Mouse (Mus musculus) urinary bladder, adult 2 months (tissue): ENCODE measurements around the gene Tmem177. TPM values are rescaled to one million over a fixed set of nuclear protein-coding genes. Genes with fewer than 3 reads are reported as not detected.
A peak's percentile ranks its signal among the peaks of the same experiment; 100 is the strongest.

Source experiments
- DNase-seq: peaks from one replicate; pipeline ENCODE4 v3.0.0; 2022; ENCODE audit warnings: low spot score
- polyA plus RNA-seq: library from polyadenylated mRNA; depleted of rRNA; stranded (reverse); fragments of >200 nt; gene quantifications from 2 replicates; pipeline ENCODE4 v1.2.3, GENCODE M21; 2012; rRNA removed

Gene Tmem177
- 4.3 and 4.5 TPM in 2 replicates for polyA plus RNA-seq

- DNase-seq = peak; percentile 91
These were observed at the start of gene Tmem177 for GRCm38 (mm10) chr1:119912953-119913814. TSS of gene Tmem177 (minus strand) at chr1:119913208.

GRCm38 (mm10) chr1:119959920-119960319 is 46.9 kb upstream of the Tmem177 start:
- no peak for DNase-seq

DNA sequence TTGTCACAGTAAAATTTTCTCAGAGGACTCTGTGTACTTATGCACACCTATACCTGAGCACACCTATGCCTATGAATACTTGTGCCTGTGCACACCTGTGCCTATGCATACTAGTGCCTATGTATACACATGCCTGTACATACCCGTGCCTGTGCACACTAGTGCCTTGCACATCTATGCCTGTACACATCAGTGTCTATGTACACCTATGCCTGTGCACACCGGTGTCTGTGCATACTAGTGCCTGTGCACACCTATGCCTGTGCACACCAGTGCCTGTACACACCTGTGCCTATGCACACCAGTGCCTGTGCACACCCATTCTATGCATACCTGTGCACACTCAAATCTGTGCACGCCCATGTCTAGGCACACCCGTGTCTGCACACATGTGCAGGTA is 46.5 kb upstream of the Tmem177 start:
- DNase-seq = no peak

DNA sequence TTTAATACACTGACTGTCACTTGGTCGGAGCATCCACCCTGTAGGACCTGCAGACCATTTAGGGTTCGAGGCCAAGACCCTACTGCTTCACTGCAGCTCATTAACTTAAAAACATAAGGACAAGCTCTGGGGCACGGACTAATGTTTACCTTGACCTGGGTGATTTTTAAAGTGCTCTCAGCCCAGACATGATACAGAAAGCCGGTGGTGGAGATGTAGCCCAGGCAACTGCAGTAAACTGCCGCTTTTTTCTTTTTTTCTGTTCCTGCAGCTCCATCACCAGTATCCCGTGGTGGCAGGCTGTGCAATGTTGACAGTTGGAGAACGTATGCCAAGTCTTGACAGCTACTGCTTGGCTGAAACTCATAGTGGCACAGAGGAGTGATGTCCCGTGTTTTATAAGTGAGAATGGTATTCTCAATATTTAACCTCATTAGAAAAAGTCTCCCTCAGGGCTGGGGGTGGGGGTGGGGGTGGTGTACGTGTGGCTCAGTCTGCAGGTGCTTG is 44.8 kb upstream of the Tmem177 start:
- DNase-seq = no peak

DNA sequence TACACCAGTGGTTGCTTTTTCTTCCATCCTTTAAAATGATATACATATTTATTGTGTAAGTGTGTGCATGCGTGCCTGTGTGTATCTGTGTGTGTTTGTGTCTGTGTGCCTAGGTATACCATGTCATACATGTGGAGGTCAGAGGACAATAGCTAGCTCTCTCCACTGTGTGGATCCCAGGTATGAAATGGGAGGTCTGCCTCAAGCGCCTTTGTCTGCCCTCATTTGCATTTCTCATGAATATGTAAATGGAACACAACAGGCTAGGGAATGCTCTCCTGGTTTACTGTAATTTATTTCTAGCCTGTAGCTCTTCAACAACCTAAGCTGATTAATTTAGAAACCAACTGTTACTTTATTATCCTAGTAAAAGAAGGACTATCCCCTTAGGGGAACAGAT is 41.7 kb upstream of the Tmem177 start:
- no peak for DNase-seq

DNA sequence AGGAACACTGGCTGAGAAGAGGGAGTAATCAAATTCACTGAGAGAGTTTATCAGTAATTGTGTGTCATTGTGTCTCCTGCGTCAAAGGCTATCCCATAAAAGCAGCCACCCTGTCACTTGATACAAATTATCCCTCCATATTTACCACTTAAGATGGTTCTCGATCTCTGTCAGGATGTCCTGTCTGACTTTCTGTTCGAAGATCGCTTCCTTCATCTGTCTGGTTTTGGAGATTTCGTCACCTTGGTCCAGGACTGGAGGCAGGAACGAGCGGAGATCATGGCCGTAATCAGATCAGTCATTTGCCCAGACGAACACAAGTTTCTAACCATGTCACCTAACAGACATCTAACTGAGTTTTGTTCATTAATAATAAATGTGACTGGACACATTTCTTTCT is 40.4 kb upstream of the Tmem177 start:
- DNase-seq = no peak

DNA sequence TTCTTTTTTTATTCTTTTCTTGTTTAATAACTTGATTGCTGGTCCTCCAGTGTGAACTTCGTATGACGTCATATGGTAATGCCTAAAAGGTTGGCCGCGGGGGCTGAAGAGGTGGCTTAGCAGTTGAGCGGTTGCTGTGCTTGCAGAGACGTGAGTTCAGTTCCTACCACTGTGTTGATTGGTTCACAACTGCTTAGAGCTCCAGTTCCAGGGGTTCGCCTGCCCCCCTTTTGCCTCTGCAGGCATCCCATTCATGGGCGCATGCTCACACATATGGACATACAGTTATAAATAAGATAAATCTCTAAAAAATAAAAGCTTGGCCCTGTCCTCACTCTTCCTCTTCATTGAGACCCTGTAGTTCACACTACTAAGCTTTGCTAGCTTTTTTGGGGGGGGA is 37.1 kb upstream of the Tmem177 start:
- no peak for DNase-seq

GRCm38 (mm10) chr1:119936861-119937260 is 23.9 kb upstream of the Tmem177 start:
- no peak for DNase-seq

DNA sequence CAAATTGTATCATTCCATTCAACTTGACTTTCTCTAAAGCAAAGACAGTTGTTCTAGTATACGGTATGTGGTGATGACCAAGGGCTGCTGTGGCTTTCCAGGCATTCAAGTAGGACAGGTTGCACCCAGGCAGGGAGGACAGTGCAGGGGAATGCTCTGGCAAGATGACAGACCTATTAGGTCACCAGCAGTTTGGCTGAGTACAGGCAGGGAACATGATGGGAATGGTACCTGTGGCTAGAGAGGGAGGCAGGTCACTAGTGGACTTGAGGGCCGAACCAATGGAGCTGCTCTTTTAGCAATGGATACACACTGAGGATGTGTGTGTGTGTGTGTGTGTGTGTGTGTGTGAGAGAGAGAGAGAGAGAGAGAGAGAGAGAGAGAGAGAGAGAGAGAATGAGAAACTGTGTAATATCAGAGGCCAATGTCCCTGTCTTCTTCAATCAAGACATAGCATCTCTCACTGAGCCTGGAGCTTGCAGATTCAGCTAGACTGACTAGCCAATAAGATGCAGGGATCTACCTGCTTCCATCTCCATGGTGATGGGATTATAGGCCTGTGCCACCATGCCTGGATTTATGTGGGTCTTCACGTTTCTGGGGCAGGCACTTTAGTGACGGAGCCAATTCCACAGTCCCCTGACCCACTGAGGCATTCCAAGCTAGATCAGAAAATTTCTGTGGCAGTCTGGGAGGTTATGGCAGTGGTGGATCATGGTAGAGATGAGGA is 18.6 kb upstream of the Tmem177 start:
- no peak for DNase-seq

DNA sequence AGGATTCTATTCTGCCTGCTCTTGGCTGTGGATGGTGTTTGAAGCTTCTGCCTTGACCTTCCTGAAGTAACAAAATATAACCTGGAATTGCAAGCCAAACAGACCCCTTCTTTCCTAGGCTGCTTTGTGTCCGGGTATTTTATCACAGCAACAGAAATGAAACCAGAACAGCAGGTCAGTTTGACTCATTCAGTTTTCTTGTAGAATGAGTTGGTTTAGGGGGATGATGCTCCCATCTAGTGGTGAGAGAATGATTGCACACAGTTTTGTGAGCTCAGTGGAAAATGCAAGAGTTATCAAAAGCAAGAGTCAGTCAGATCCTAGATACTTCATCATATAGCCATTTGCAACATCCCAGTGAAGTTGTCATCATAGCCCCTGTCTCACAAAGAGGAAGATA is 16.7 kb upstream of the Tmem177 start:
- DNase-seq = no peak

DNA sequence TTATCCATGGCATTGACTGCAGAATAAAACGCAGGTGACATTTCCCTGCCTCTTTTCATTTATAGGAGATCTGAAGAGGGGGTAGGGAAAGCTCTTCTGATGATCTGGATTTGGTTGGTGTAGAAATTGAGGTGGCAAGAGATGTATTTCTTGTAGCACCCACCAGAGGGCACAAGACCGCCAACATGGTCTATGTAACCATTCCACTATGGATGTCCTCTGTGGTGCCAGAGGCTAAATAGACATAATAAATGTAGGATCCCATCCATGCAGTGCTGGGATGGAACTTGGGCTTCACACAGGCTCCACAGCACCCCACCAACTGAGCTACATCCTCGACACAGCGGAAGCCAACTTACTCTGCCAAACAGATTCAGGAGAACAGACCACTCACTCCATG is 6.3 kb upstream of the Tmem177 start:
- no peak for DNase-seq

DNA sequence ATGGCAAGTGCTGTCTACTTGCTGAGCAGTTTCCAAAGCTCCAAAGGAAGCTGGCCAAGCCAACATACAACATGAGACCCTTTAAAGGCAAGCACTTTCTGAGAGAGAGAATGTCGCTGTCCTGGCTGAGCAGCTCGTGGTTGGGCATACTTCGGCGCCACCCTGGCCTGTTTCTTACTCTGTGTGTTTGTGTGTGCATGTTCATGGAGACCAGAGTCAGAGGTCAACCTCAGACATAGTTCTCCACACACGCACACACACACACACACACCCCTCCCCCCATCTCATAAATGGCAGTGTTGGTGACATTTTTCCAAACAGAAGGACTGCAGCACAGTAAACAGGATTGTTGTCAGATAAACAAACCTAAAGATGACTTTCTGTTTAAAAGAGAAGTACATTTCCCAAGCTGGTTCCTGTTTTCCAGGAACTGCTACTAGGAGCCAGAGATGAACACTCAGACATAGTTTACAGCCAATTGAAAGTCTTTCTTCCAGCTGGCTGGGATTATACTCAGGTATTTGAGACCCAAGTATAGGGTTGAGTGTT is 3.9 kb upstream of the Tmem177 start:
- DNase-seq = no peak

DNA sequence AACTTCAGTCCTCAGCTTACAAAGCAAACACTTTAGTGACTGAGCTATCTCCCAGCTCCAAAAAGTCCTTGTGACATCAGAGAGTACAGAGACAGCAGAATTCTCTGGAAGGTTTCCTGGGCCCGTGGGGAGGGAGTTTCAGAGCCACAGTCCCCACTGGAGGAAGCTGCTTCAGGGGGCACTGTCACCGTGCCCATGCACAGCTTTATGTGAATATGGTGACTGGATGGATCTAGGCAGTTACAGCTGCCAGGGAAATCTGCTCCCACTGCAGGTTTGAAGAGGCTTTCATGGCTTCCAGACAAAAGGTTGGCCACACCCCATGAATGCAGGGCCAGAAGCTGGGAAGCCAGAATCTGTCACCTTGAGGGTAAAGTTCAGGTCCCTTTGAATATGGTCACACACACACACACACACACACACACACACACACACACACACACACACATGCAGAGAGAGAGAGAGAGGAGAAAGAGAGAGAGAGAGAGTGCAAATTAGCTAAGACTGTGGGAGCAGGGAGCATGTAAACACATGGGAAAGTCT is 5.7 kb downstream of the Tmem177 start:
- no peak for DNase-seq

GRCm38 (mm10) chr1:119903231-119903620 is 9.8 kb downstream of the Tmem177 start:
- no peak for DNase-seq

DNA sequence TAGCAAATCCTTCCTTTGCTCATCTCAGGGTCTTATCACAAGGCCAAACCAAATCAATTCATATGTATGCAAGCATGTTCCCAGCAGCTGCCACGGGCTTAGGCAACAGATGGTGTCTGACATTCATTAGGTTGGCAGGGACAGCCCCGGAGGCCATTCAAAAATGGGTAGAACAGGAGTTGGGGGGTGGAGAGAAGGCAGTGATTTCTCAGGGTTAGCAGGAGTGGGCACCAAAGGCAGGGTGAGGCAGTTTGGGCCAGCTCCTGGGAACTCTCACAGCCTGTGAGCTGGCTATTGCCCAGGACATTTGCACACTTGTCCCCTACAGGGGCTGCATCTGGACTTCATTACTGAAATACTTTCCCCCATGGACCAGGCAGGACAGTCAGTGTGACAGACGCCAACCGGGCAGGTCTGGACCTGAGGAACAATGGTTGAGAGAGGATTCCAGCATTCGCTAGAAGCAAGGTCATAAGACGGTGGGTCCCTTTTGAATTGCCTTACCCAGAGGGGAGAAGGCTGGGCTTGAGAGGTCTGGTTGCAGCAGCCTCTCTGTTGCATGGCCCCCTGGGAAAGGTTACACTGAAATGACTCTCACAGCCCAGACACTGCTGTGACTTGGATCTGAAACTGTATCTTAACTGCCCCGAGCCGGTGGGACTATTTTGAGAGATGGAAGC is 10.3 kb downstream of the Tmem177 start:
- no peak for DNase-seq

DNA sequence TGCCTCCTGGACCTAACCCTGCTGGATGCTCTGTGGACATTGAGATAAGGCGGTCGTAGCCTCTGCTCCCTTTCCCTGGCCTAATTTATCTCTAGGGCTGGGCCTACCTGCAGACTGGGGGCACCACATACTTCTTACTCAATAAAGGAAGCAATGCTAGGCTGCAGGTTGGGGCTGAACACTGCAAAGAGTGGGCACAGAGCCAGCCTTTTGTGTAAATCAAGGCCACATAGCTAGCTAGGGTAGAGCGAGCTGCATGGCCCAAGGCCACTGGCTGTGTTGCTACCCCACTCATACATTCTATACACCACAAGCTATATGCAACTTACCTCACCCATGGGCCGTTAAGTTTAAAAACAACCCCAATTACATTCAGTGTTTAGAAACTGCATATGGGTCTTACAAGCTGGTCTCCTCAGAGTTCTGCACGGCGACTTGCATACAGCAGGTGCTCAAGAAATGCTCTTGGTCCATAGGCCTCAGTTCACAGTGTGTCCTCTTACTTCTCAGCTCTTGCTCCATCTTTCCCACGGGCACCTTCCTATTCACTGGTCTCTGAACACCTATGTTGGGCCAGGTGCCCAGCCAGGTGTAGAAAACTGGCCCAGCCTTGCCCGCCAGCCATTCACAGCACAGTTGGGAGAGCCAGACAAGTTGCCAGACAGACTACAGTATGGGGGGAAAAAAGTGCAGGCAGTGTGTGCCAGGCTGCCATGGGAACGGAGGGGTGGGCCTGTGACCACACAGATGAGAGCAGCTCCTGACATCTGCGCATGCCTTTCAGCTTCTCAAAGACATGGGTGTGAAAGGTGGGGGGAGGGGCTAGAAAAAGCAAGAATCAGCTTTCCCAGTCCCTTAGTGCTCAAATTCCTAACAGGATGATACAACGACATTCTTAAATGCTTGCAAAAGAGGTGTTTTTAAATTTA is 13.5 kb downstream of the Tmem177 start:
- no peak for DNase-seq

DNA sequence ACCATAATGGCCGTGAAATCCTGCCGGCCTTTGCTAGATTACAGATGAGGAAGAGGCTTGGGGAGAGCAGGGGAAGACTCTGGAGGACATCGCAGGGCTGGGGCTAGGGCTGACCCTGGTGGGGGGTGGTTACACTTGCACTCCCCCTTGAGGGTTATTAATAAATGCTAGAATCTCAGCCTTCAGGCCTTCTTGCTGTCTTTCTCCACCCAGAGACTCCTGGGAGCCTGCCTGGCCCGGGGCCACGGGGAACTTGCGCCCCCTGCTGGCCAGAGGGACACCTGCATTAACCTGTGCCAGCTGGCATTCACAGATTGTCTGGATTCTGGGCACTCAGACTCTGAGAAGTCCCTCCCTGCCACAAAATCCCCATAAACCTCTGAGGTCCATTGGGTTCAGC is 18.1 kb downstream of the Tmem177 start:
- peak; percentile 55 for DNase-seq

DNA sequence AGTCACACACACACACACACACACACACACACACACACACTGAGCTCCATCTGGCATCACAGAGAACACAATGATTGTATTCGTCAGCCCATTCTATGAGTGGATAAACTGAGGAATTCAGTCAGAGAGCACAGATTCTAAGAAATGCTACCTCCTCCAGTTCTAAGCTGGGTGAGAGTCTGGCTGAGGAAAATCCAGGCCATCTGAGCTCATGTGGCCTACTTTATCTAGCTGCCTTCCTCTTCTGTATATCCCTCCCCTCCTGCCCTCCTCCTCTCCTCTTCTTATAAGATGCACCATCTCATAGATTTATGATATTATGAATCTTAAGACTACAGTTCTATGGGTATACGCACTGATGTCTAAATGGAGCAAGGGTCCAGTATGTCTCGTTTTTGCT is 19.4 kb downstream of the Tmem177 start:
- DNase-seq = no peak

DNA sequence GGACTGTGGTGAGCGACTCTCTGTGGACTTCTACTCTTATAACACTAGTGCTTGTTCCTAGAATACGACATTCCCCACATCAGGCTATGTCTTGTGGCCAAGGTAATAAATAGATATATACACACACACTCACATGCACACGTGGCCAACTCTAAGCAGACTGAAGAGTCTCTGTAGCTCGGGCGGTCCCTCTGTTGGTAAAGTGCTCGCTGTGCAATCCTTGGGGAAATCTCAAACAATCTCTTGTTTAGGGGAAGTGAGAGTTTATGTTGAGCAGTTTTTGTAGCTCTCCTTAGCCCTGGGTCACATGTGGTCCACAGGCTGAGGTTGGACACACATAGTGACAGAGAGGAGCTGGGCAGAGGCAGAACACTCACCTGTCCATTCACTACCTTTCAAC is 20.1 kb downstream of the Tmem177 start:
- no peak for DNase-seq

- no peak for DNase-seq
These were observed 21.1 kb downstream of the Tmem177 start for GRCm38 (mm10) chr1:119891865-119892264.

GRCm38 (mm10) chr1:119891149-119891548 is 21.9 kb downstream of the Tmem177 start:
- DNase-seq = no peak
